Mouse (Mus musculus) right cerebral cortex, postnatal 36 days (tissue): ENCODE data around the gene D1Pas1.

Source experiments
- DNase-seq, 2 experiments: peaks; one replicate each; pipeline ENCODE4 v3.0.0; 2022; ENCODE audit warnings: low spot score in 2 of 2, mixed read lengths in 1 of 2

The D1Pas1 gene

GRCm38 (mm10) chr1:186986506-186986905, 19.3 kb downstream of the D1Pas1 start:
- no peak for DNase-seq

- DNase-seq, result no peak
These were observed 21.1 kb downstream of the D1Pas1 start for GRCm38 (mm10) chr1:186988281-186988682.

GRCm38 (mm10) chr1:186988822-186989221, 21.6 kb downstream of the D1Pas1 start:
- DNase-seq, result no peak

GRCm38 (mm10) chr1:186991473-186991872, 24.3 kb downstream of the D1Pas1 start:
- no peak for DNase-seq

GRCm38 (mm10) chr1:186992113-186992512, 24.9 kb downstream of the D1Pas1 start:
- no peak for DNase-seq

GRCm38 (mm10) chr1:186997596-186998304, 30.5 kb downstream of the D1Pas1 start:
- DNase-seq, result no peak

- DNase-seq, result no peak
These were observed 36.2 kb downstream of the D1Pas1 start for GRCm38 (mm10) chr1:187003441-187003861.

GRCm38 (mm10) chr1:187004306-187004705, 37.1 kb downstream of the D1Pas1 start:
- DNase-seq, result no peak

- no peak for DNase-seq
These were observed 39.2 kb downstream of the D1Pas1 start for GRCm38 (mm10) chr1:187006227-187006925.

GRCm38 (mm10) chr1:187008236-187008635, 41.0 kb downstream of the D1Pas1 start:
- DNase-seq, result no peak

- DNase-seq, result no peak
These were observed 42.9 kb downstream of the D1Pas1 start for GRCm38 (mm10) chr1:187010071-187010470.

GRCm38 (mm10) chr1:187011601-187012000, 44.4 kb downstream of the D1Pas1 start:
- DNase-seq, result no peak

GRCm38 (mm10) chr1:187014141-187014540, 46.9 kb downstream of the D1Pas1 start:
- no peak for DNase-seq

GRCm38 (mm10) chr1:187015673-187016072, 48.5 kb downstream of the D1Pas1 start:
- no peak for DNase-seq

- no peak for DNase-seq
These were observed 48.9 kb downstream of the D1Pas1 start for GRCm38 (mm10) chr1:187016116-187016515.

GRCm38 (mm10) chr1:187020011-187020410, 52.8 kb downstream of the D1Pas1 start:
- DNase-seq, result no peak
